Mouse (Mus musculus) CH12.LX (cell line): ENCODE results near the gene Fgg.

Source experiments
- CHD2 ChIP-seq: IDR thresholded peaks from 2 replicates; pipeline ENCODE4 v1.6.1; 2011; ENCODE audit warnings: low read length, improper control_type of control experiment
- CTCF ChIP-seq, 2 experiments: IDR thresholded peaks in 1 of 2; conservative IDR thresholded peaks in 1 of 2; 2 replicates each; pipeline ENCODE4 v1.5.1; 2011 to 2012; ENCODE audit warnings: low read depth in 2 of 2, low read length in 2 of 2, improper control_type of control experiment in 1 of 2, inconsistent platforms in 1 of 2, mild to moderate bottlenecking in 1 of 2, moderate library complexity in 1 of 2
- E2F4 ChIP-seq: IDR thresholded peaks from 2 replicates; pipeline ENCODE4 v1.6.1; 2011; ENCODE audit warnings: low read depth, low read length, improper control_type of control experiment; ENCODE audit not compliant: insufficient replicate concordance
- MAZ ChIP-seq: IDR thresholded peaks from 2 replicates; pipeline ENCODE4 v1.6.1; 2012; ENCODE audit warnings: low read depth, mild to moderate bottlenecking, inconsistent platforms, low read length, improper control_type of control experiment, moderate library complexity
- MXI1 ChIP-seq: IDR thresholded peaks from 2 replicates; pipeline ENCODE4 v1.6.1; 2011; ENCODE audit warnings: mild to moderate bottlenecking, low read depth, low read length, improper control_type of control experiment
- TCF12 ChIP-seq: IDR thresholded peaks from 2 replicates; pipeline ENCODE4 v1.6.1; 2014; ENCODE audit warnings: low read depth, mild to moderate bottlenecking, inconsistent platforms, low read length, improper control_type of control experiment

DNA sequence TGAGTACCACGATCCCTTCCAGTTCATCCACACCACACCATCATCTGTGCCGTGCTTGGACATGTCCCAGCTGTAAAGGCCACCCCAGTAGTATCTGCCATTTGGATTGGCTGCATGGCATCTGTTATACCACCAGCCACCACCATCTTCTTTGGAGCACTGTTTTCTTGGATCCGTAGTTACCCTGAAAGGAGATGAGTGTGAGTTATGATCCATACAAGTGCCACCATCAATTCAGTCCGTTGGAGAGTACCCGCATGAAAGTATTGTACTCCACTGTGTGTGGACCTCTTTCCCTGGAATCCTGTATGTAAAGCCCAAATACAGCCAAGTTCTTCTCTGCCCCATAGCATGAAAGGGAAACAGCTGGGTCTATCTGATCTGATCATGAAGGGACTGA lies 34.9 kb downstream of the Fgg start:
- no peak for TF ChIP-seq MAZ
- TF ChIP-seq CTCF (conservative IDR thresholded peaks at IDR 0.05 in 1 of 2, IDR thresholded peaks at IDR 0.05 in 1 of 2; ENCODE audit: low read depth in 2 of 2, low read length in 2 of 2), result no peak
- TF ChIP-seq TCF12, result no peak
- TF ChIP-seq E2F4, result no peak
- TF ChIP-seq MXI1, result no peak
- no peak for TF ChIP-seq CHD2
